Mouse (Mus musculus): ENCODE measurements around the gene Stxbp5l. TPM values are rescaled to one million over a fixed set of nuclear protein-coding genes. Genes with fewer than 3 reads are reported as not detected.
"Not testable (repeated sequence)": the region's sequence is repeated elsewhere in the genome, so short reads cannot be mapped to it uniquely, and the experiment has no call there.

The Stxbp5l gene
- polyA plus RNA-seq, 1 experiment from 2014 or later = 0.16 TPM

GRCm38 (mm10) chr16:37280206-37280605 lies 104.6 kb downstream of the Stxbp5l start:
- WGBS = 41% methylated on average over 1 of the region's 1 CpGs

DNA sequence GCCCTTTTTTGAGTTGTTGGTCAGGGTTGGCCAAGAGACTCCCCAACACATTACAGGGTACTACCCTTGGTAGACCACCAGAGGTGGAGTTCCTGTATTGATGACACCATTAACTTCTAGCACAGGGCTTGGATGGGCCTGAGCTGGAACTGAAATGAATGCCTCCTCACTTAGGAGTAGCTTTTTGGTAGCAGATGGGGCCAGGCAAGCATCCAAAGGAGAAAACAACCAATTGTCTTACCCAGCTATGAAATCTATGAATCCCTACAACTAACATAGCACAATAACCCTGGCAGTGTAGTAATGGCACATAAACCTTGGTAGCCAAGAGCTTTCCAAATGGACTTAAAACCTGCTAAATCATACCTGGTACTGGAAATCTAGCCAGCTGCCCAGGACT lies 111.1 kb downstream of the Stxbp5l start:
- no peak for ATAC-seq (ENCODE audit: extremely low read depth, insufficient number of reproducible peaks, low FRiP score, low TSS enrichment)

More at GRCm38 (mm10) chr16:37280206-37280605, 104.6 kb downstream of the Stxbp5l start:
- no peak for ATAC-seq (ENCODE audit: extremely low read depth, insufficient number of reproducible peaks, low FRiP score, low TSS enrichment)
- no peaks in the 10 kb centered on the region for H3K36me3 ChIP-seq
- H3K27me3 ChIP-seq (replicated peaks) = no peaks in the 10 kb centered on the region
- H3K27ac ChIP-seq (replicated peaks) = no peak overlapping the region
- H3K9me3 ChIP-seq = no peaks in the 10 kb centered on the region
- H3K4me3 ChIP-seq = no peak overlapping the region
- no peaks in the 10 kb centered on the region for H3K4me1 ChIP-seq
- no peak overlapping the region for H3K4me2 ChIP-seq
- no peak overlapping the region for H3K9ac ChIP-seq

GRCm38 (mm10) chr16:37261678-37262077 lies 123.1 kb downstream of the Stxbp5l start:
- H3K4me3 ChIP-seq = no peak overlapping the region
- H3K36me3 ChIP-seq = no peaks in the 10 kb centered on the region
- H3K4me1 ChIP-seq = no peaks in the 10 kb centered on the region
- WGBS = 46% methylated on average over 3 of the region's 3 CpGs
- H3K27me3 ChIP-seq (replicated peaks) = no peaks in the 10 kb centered on the region
- H3K9ac ChIP-seq = no peak overlapping the region
- no peaks in the 10 kb centered on the region for H3K9me3 ChIP-seq
- H3K27ac ChIP-seq (replicated peaks) = no peak overlapping the region
- no peak for ATAC-seq (ENCODE audit: extremely low read depth, insufficient number of reproducible peaks, low FRiP score, low TSS enrichment)
- no peak overlapping the region for H3K4me2 ChIP-seq

More for the DNA sequence above, 111.1 kb downstream of the Stxbp5l start:
- Histone ChIP-seq H3K9ac (no peak overlapping the region), H3K4me3 (no peak overlapping the region), H3K27me3 (replicated peaks) (no peaks in the 10 kb centered on the region), H3K9me3 (no peaks in the 10 kb centered on the region), H3K36me3 (no peaks in the 10 kb centered on the region), H3K4me1 (no peaks in the 10 kb centered on the region), H3K27ac (replicated peaks) (no peak overlapping the region), H3K4me2 (no peak overlapping the region)

- Histone ChIP-seq H3K4me2 (no peak overlapping the region), H3K36me3 (no peaks in the 10 kb centered on the region), H3K27me3 (replicated peaks) (no peaks in the 10 kb centered on the region), H3K4me1 (no peaks in the 10 kb centered on the region), H3K27ac (replicated peaks) (no peak overlapping the region), H3K4me3 (no peak overlapping the region), H3K9ac (no peak overlapping the region), H3K9me3 (no peaks in the 10 kb centered on the region)
- ATAC-seq (ENCODE audit: extremely low read depth, insufficient number of reproducible peaks, low FRiP score, low TSS enrichment) = no peak
- WGBS = 89% methylated on average over 1 of the region's 1 CpGs
Observed at GRCm38 (mm10) chr16:37219151-37219550, 165.6 kb downstream of the Stxbp5l start.

DNA sequence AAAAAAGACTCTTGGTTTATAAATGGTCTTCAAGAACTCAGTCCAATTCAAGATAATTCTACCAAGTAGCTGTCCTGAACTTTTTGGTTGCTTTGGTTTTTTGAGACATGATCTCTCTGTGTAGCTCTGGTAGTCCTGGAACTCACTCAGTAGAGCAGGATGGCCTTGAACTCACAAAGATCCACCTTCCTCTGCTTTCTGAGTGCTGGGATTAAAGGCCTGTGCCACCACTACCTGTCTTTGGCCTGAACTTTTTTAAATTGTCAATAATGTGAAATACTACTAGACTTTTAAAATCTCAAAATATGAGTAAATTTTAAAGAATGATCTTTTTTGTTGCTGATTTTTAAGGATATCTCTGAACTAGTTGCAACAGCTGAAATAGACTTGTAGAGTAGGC lies 176.0 kb downstream of the Stxbp5l start:
- Histone ChIP-seq H3K9me3 (no peaks in the 10 kb centered on the region), H3K9ac (no peak overlapping the region), H3K27ac (replicated peaks) (no peak overlapping the region), H3K27me3 (replicated peaks) (no peaks in the 10 kb centered on the region), H3K4me1 (no peaks in the 10 kb centered on the region), H3K4me3 (no peak overlapping the region), H3K4me2 (no peak overlapping the region), H3K36me3 (no peaks in the 10 kb centered on the region)
- ATAC-seq (ENCODE audit: extremely low read depth, insufficient number of reproducible peaks, low FRiP score, low TSS enrichment) = no peak

- no peak for ATAC-seq (ENCODE audit: extremely low read depth, insufficient number of reproducible peaks, low FRiP score, low TSS enrichment)
- Histone ChIP-seq H3K27ac (replicated peaks) (no peak overlapping the region), H3K36me3 (no peaks in the 10 kb centered on the region), H3K4me3 (no peak overlapping the region), H3K9ac (no peak overlapping the region), H3K9me3 (no peaks in the 10 kb centered on the region), H3K4me1 (no peaks in the 10 kb centered on the region), H3K4me2 (no peak overlapping the region), H3K27me3 (replicated peaks) (no peaks in the 10 kb centered on the region)
Observed at GRCm38 (mm10) chr16:37194152-37194551, 190.6 kb downstream of the Stxbp5l start.

- not testable (repeated sequence) for H3K36me3 ChIP-seq; H3K27ac ChIP-seq (replicated peaks); H3K9ac ChIP-seq; H3K4me2 ChIP-seq; H3K4me3 ChIP-seq; ATAC-seq (ENCODE audit: extremely low read depth, insufficient number of reproducible peaks, low FRiP score, low TSS enrichment); H3K27me3 ChIP-seq (replicated peaks); H3K4me1 ChIP-seq; H3K9me3 ChIP-seq
- 89% methylated on average over 1 of the region's 1 CpGs for WGBS
Observed at GRCm38 (mm10) chr16:37125190-37125589, 259.6 kb downstream of the Stxbp5l start.

GRCm38 (mm10) chr16:37109285-37109684 lies 275.5 kb downstream of the Stxbp5l start:
- 23% methylated on average over 3 of the region's 3 CpGs for WGBS
- no peaks in the 10 kb centered on the region for H3K36me3 ChIP-seq
- no peak overlapping the region for H3K27ac ChIP-seq (replicated peaks)
- no peak overlapping the region for H3K4me2 ChIP-seq
- peaks cover 3% of the 10 kb centered on the region; the same call in 1 of the 2 replicates for H3K4me1 ChIP-seq
- no peak overlapping the region for H3K9ac ChIP-seq
- no peak for ATAC-seq (ENCODE audit: extremely low read depth, insufficient number of reproducible peaks, low FRiP score, low TSS enrichment)
- no peaks in the 10 kb centered on the region for H3K9me3 ChIP-seq
- H3K4me3 ChIP-seq = no peak overlapping the region
- H3K27me3 ChIP-seq (replicated peaks) = no peaks in the 10 kb centered on the region

DNA sequence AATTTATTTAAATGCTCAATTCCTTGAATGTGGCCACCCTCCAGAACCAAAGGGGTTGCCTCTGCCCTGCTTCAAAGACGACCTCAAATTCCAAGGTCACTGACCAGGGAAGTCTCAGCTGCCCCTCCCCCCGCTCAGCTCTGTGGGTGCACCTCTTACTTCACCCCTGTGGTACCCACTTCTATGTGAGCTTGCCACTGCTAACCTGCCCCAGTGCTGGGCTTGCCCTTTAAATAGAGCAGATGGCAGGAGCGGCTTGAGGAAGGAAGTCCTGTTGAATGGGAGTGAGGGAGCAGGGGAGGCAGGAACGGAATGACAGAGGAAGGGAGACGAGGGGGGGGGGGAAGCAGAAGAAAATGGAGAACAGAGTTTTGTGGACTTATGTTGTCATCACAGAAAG lies 276.0 kb downstream of the Stxbp5l start:
- no peak overlapping the region for H3K4me3 ChIP-seq
- no peaks in the 10 kb centered on the region for H3K9me3 ChIP-seq
- H3K4me2 ChIP-seq = no peak overlapping the region
- H3K4me1 ChIP-seq = peaks cover 3% of the 10 kb centered on the region; the same call in 1 of the 2 replicates
- WGBS = 16% methylated on average over 5 of the region's 5 CpGs
- no peak for ATAC-seq (ENCODE audit: extremely low read depth, insufficient number of reproducible peaks, low FRiP score, low TSS enrichment)
- no peak overlapping the region; the same call in 1 of the 2 replicates for H3K9ac ChIP-seq
- H3K27ac ChIP-seq (replicated peaks) = no peak overlapping the region
- no peaks in the 10 kb centered on the region for H3K27me3 ChIP-seq (replicated peaks)
- H3K36me3 ChIP-seq = no peaks in the 10 kb centered on the region

GRCm38 (mm10) chr16:37094169-37094833 lies 290.5 kb downstream of the Stxbp5l start:
- Histone ChIP-seq H3K4me1 (no peaks in the 10 kb centered on the region), H3K27ac (replicated peaks) (no peak overlapping the region), H3K9ac (no peak overlapping the region), H3K4me3 (no peak overlapping the region), H3K27me3 (replicated peaks) (no peaks in the 10 kb centered on the region), H3K36me3 (peaks cover 58% of the 10 kb centered on the region), H3K4me2 (no peak overlapping the region), H3K9me3 (no peaks in the 10 kb centered on the region)
- WGBS = 86% methylated on average over 4 of the region's 4 CpGs
- ATAC-seq (ENCODE audit: extremely low read depth, insufficient number of reproducible peaks, low FRiP score, low TSS enrichment) = no peak

- Histone ChIP-seq H3K9me3 (no peaks in the 10 kb centered on the region), H3K4me3 (no peak overlapping the region), H3K4me1 (no peaks in the 10 kb centered on the region), H3K4me2 (no peak overlapping the region), H3K36me3 (peaks cover 60% of the 10 kb centered on the region), H3K27ac (replicated peaks) (no peak overlapping the region), H3K27me3 (replicated peaks) (no peaks in the 10 kb centered on the region), H3K9ac (no peak overlapping the region)
- no peak for ATAC-seq (ENCODE audit: extremely low read depth, insufficient number of reproducible peaks, low FRiP score, low TSS enrichment)
- 77% methylated on average over 1 of the region's 1 CpGs for WGBS
Observed at GRCm38 (mm10) chr16:37089648-37090047, 295.1 kb downstream of the Stxbp5l start.

- 67% methylated on average over 5 of the region's 5 CpGs for WGBS
- H3K4me2 ChIP-seq = no peak overlapping the region
- ATAC-seq (ENCODE audit: extremely low read depth, insufficient number of reproducible peaks, low FRiP score, low TSS enrichment) = no peak
- no peaks in the 10 kb centered on the region for H3K4me1 ChIP-seq
- H3K9ac ChIP-seq = no peak overlapping the region
- no peak overlapping the region for H3K27ac ChIP-seq (replicated peaks)
- no peaks in the 10 kb centered on the region for H3K9me3 ChIP-seq
- no peak overlapping the region for H3K4me3 ChIP-seq
- peaks cover 52% of the 10 kb centered on the region for H3K36me3 ChIP-seq
- no peaks in the 10 kb centered on the region for H3K27me3 ChIP-seq (replicated peaks)
Observed at GRCm38 (mm10) chr16:37072354-37072753, 312.4 kb downstream of the Stxbp5l start.

All from heart, embryonic 13.5 days (tissue).